Mouse (Mus musculus) megakaryocyte, embryonic 14.5 days (primary cell): ENCODE results near the gene 1700018B08Rik.

Experiments
- FLI1 ChIP-seq: IDR thresholded peaks from 2 replicates; pipeline ENCODE4 v1.6.1; 2012; ENCODE audit warnings: low read length, inconsistent platforms, mixed read lengths
- GATA1 ChIP-seq: IDR thresholded peaks from 3 replicates; pipeline ENCODE4 v1.6.1; 2012; ENCODE audit warnings: mixed read lengths, low read length, inconsistent platforms, borderline replicate concordance

- no peak for TF ChIP-seq GATA1
- TF ChIP-seq FLI1: no peak
Observed at GRCm38 (mm10) chr8:121568321-121568720, 24.2 kb upstream of the 1700018B08Rik start.
